Mouse (Mus musculus): Measurements from ENCODE around the gene Cfp. TPM values are rescaled to one million over a fixed set of nuclear protein-coding genes. Genes with fewer than 3 reads are reported as not detected.

The Cfp gene
- polyA plus RNA-seq, 1 experiment from 2014 or later = 5.6 TPM

GRCm38 (mm10) chrX:20920249-20920843, 11.0 kb downstream of the Cfp start:
- no peaks in the 10 kb centered on the region for H3K27me3 ChIP-seq
- peak overlapping the region; percentile 51; the same call in 1 of the 2 replicates for H3K27ac ChIP-seq
- H3K4me2 ChIP-seq = peak overlapping the region; percentile 63
- H3K4me3 ChIP-seq = peak overlapping the region; percentile 53
- H3K9me3 ChIP-seq (replicated peaks) = no peaks in the 10 kb centered on the region
- peaks cover 3% of the 10 kb centered on the region; the same call in 1 of the 2 replicates for H3K36me3 ChIP-seq (ENCODE audit: poor library complexity, severe bottlenecking)
- ATAC-seq = peak; percentile 71
- 32% methylated on average over 35 of the region's 49 CpGs for WGBS
- peak overlapping the region; percentile 63 for H3K9ac ChIP-seq
- peaks cover 4% of the 10 kb centered on the region; the same call in 1 of the 2 replicates for H3K4me1 ChIP-seq

- Histone ChIP-seq H3K9ac (no peak overlapping the region), H3K27me3 (no peaks in the 10 kb centered on the region), H3K4me3 (no peak overlapping the region), H3K4me1 (peaks cover 4% of the 10 kb centered on the region; the same call in 1 of the 2 replicates), H3K36me3 (ENCODE audit: poor library complexity, severe bottlenecking) (0 out of 2 replicates have a peak, but pooled peaks cover 3% of the 10 kb centered on the region), H3K9me3 (replicated peaks) (no peaks in the 10 kb centered on the region), H3K4me2 (no peak overlapping the region), H3K27ac (no peak overlapping the region)
- ATAC-seq = no peak
These were observed 16.3 kb downstream of the Cfp start for GRCm38 (mm10) chrX:20915075-20915474.

DNA sequence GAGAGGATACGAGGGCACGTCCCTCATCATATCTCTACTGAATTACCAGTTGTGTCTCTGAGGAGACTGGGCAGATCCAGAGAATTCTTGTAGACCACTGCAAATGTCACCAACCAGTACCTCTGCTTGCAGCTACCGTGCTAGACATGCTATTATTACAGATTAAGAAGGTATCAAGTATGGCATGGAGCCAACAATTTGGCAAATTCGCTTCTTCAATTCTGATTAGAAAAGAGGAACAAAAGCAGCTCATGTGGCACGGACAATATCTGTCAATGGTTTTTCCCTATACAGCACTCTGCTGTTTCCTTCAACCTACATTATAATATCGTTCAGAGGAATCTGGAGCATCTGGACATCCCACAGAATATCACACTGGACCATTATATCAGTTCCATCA, 17.6 kb downstream of the Cfp start:
- no peak overlapping the region for H3K27ac ChIP-seq
- no peak overlapping the region for H3K4me2 ChIP-seq
- no peaks in the 10 kb centered on the region for H3K9me3 ChIP-seq (replicated peaks)
- 0 out of 2 replicates have a peak, but pooled peaks cover 3% of the 10 kb centered on the region for H3K36me3 ChIP-seq (ENCODE audit: poor library complexity, severe bottlenecking)
- H3K9ac ChIP-seq = no peak overlapping the region
- no peaks in the 10 kb centered on the region for H3K4me1 ChIP-seq
- H3K27me3 ChIP-seq = no peaks in the 10 kb centered on the region
- ATAC-seq = no peak
- no peak overlapping the region for H3K4me3 ChIP-seq
- 80% methylated on average over 6 of the region's 6 CpGs for WGBS

DNA sequence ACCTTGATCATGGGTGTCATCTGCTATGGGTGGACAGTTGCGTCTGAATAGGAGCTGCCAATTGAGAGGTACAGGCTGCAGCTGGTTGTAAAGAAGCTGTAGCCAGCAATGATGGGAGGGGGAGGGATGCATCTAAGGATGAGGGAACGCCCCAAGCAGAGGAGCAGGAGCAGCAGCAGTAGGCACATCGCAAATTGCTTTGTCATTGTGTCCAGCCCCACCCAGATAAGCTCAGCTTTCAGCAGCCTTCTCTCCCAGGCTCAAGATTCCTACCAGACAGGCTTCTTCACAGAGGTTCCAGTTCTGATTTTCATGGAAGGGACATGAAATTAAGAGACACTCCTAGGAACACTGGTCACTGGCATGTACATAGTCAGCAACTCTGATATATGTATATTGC, 21.3 kb downstream of the Cfp start:
- Histone ChIP-seq H3K4me1 (no peaks in the 10 kb centered on the region), H3K9ac (no peak overlapping the region), H3K4me2 (no peak overlapping the region), H3K27me3 (no peaks in the 10 kb centered on the region), H3K9me3 (replicated peaks) (no peaks in the 10 kb centered on the region), H3K36me3 (ENCODE audit: poor library complexity, severe bottlenecking) (0 out of 2 replicates have a peak, but pooled peaks cover 3% of the 10 kb centered on the region), H3K4me3 (no peak overlapping the region), H3K27ac (no peak overlapping the region)
- no peak for ATAC-seq
- WGBS = 38% methylated on average over 3 of the region's 3 CpGs

Other genes starting within 250 kb of the Cfp start
- gene Cdk16, start 243.6 kb downstream of the Cfp start, polyA plus RNA-seq (2015; fragmentation: Nextera tagmentation; extraction: Ambion mirVana) = 101 and 106 TPM in 2 replicates
- 69.6 and 76.4 TPM in 2 replicates for gene Usp11, start 227.6 kb downstream of the Cfp start, polyA plus RNA-seq (2015; fragmentation: Nextera tagmentation; extraction: Ambion mirVana)
- 167 and 187 TPM in 2 replicates for gene Araf, start 133.7 kb downstream of the Cfp start, polyA plus RNA-seq (2015; fragmentation: Nextera tagmentation; extraction: Ambion mirVana)
- 2.2 and 4.4 TPM in 2 replicates for gene Timp1, start 61.4 kb downstream of the Cfp start, polyA plus RNA-seq (2015; fragmentation: Nextera tagmentation; extraction: Ambion mirVana)
- gene Syn1, start 10.6 kb downstream of the Cfp start, polyA plus RNA-seq (2015; fragmentation: Nextera tagmentation; extraction: Ambion mirVana) = 12.2 and 13.8 TPM in 2 replicates
- 20.0 TPM in 2 replicates for gene Elk1, start 19.1 kb upstream of the Cfp start, polyA plus RNA-seq (2015; fragmentation: Nextera tagmentation; extraction: Ambion mirVana)
- 62.2 and 65.8 TPM in 2 replicates for gene Uxt, start 30.5 kb upstream of the Cfp start, polyA plus RNA-seq (2015; fragmentation: Nextera tagmentation; extraction: Ambion mirVana)
- 8.7 and 9.5 TPM in 2 replicates for gene Zfp182, start 130.8 kb upstream of the Cfp start, polyA plus RNA-seq (2015; fragmentation: Nextera tagmentation; extraction: Ambion mirVana)
- not detected in 2 replicates for gene Spaca5, start 136.9 kb upstream of the Cfp start, polyA plus RNA-seq (2015; fragmentation: Nextera tagmentation; extraction: Ambion mirVana)
- gene Zfp300, start 158.0 kb upstream of the Cfp start, polyA plus RNA-seq (2015; fragmentation: Nextera tagmentation; extraction: Ambion mirVana) = 3.1 and 3.2 TPM in 2 replicates
- gene Ssxa1, start 184.3 kb upstream of the Cfp start, polyA plus RNA-seq (2015; fragmentation: Nextera tagmentation; extraction: Ambion mirVana) = not detected in 2 replicates
- gene Gm21876, start 244.1 kb upstream of the Cfp start, polyA plus RNA-seq (2015; fragmentation: Nextera tagmentation; extraction: Ambion mirVana) = not detected in 2 replicates